Mouse (Mus musculus): Measurements from ENCODE around the gene Klhdc7a.

The Klhdc7a gene

DNA sequence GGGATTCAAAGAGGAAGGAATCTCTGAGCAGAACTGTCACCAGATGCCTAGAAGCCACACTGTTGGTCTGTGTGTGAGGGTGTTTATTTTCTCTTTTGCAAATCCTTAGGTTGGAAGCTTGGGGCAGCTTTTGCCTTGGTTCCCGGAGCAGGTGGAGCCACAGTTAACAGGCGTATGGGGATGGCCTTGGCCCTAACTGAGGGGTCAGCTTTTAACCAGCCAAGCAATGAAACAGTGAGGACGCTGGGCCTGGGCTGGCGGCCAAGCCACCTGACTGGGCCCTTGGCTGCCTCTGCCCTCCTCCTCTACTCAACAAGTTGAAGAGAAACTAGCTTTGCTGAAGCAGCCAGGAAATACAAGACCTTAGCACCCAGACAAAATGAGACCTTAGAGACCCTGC is at the start of gene Klhdc7a:
Klhdc7a (minus strand) TSS at position 105 of the 400 bp plus-strand sequence.
- DNase-seq (ENCODE audit: low read depth, low spot score): no peak

DNA sequence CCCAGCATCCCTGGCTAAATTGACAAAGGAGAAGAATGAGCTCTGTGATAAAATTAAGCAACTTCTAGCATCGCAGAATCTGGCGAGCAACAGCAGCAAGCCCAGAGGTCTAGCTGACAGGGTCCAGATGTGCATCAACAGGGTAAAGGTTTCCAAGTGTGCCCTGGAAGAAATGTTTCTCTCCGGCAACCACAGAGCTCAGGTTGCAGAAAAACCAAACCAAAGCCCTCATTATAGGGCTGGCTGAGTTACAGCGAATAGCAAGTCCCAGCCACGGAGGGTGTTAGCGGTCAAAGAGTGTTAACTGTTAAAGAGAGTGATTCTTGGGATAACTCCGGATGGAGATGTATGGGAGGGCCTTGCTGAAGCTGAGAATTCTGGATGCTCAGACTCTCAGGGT is 48.1 kb upstream of the Klhdc7a start:
- no peak for DNase-seq (ENCODE audit: low read depth, low spot score)

DNA sequence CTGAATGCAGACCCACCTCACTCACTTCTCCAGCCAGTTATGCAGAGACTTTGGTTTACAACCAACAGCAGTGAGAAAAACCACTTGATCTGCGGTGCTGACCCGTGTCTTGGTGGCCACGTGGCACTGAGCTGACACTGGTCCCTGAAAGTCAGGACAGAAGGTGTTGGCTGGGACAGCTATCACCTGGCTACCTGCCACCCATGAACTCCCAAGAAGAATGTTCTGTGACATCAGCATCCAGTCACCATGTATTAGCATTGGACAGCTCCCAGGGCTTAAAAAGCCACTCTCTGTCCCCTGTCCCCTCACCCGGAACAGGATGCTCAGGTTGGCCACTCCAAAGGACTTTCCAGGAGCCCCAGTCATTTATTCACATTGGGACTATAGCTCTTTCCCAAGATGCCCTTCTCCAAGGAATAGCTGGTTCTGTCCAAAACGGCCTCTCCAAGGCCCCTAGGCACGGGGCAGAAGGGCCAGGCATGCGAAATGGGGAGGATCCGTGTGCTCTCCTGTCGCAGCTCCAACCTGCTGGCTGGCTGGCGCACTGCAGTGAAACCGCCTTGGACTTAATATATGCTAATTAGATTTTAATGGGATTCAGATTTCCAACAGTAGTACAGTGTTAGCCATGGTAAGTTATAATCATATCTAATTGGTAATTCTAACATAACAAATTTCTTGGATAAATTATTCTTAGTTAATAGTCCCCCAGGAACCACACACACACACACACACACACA is 43.1 kb upstream of the Klhdc7a start:
- peak; percentile 38 for DNase-seq (ENCODE audit: low read depth, low spot score)

DNA sequence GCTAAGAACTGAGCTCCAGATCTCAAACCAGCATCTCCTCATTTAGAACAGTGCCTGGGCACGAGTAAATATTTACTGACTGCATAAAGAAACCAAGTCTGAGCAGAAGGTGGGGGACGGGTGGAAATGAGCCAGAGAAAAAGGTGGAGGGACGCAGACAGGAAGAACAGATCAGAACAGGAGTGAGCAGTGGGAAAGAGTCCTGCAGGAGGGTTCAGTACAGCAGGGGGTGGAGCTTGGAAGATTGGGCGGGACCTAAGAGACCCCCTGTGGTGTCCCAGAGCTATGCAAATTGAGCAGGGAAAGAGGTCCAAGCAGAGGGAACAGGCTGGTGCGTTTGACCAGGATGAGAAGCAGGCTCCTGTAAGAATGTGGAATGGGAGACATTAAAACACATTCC is 37.1 kb upstream of the Klhdc7a start:
- DNase-seq (ENCODE audit: low read depth, low spot score): peak; percentile 93

DNA sequence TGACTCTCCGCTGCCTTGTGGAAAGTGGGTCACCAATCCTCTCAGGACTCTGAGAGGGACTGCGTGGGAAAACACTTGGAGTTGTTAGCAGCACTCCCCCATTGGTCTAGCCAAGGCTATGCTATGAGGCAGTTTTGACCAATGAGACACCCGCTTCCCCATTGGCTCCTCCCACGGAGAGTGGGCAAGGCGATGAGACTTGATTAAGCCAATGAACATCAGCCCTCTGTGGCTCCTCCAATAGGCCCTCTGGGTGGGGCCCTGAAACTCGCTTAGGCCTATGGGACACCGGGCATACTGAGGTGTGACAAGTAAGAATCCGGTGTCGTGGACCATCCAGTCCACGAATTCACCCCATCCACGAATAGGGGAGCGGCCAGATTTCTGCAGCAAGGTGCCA is 36.3 kb upstream of the Klhdc7a start:
- DNase-seq (ENCODE audit: low read depth, low spot score): peak; percentile 97

DNA sequence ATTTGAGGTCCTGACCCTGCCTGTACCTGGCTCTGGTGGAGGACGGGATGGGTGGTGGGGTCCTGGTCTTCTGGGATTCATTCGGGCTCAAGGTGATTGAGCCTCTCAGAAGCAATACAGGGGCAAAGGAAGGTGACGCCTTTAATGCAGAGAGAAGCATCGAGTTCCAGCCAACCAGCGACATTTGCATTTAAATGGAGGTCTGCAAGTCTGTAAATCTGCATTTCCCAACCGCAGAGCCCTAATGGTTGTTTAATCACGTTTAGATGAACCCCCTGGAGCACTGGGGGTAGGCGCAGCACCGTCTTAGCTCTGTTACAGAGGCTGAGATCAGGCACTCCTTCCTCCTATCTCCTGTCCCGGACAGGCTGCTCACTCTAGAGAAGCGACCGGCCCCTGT is 34.2 kb upstream of the Klhdc7a start:
- DNase-seq (ENCODE audit: low read depth, low spot score): peak; percentile 83

DNA sequence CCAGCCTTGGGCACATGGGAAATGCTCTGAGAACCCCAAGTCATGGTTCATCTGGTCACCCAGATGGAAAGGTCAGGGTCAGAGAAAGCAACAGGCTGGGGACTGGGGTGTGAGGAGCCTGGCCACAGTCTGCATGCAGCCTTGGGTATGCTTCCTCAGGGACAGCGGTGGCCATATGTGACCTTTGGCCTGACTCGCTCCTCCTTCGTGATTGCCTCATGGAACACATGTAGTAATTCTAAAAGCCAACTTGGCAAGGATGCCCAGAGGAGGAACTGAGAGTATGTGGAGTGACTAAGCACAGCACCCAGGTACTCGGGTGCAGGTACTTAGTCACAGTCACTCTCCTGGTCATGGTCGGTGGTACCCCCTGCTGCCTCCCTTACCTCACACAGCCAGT is 33.1 kb upstream of the Klhdc7a start:
- no peak for DNase-seq (ENCODE audit: low read depth, low spot score)

DNA sequence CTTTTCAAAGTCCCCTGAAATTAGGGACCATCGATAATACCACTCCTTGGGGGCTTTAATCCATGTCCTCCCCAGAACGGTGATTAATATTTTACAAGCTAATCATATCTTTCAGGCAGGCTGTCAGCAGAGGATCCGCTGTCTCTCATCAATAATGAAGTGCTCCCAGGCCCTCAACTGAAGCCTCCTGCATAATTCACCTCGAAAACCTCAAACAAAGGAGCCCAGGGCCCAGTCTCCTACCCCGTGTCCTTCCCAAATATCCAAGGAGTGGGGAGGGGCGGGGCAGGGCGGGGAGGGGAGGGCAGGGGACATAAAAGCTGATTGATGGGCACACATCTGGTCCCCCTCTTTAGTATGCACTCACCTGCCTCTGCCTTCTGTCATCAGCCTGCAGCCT is 31.2 kb upstream of the Klhdc7a start:
- no peak for DNase-seq (ENCODE audit: low read depth, low spot score)

DNA sequence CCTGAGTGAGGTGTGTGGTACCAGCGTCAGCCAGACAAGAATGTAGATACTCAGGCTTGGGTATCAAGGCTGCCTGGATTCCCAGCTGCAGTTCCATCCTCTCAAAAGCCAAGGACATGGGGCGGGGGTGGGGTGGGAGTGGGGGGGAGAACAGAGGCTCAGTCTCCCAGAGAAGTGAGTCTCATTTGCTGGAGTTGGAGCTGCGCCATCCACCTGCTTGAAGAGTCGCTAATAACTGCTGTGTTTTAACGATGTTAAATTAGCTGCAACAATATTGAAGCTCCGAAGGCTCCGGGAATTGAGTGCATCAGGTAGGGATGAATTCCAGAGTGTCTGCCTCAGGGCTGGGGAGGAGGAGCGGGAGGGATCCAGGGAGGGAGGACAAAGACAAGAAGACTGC is 27.8 kb upstream of the Klhdc7a start:
- DNase-seq (ENCODE audit: low read depth, low spot score): no peak

DNA sequence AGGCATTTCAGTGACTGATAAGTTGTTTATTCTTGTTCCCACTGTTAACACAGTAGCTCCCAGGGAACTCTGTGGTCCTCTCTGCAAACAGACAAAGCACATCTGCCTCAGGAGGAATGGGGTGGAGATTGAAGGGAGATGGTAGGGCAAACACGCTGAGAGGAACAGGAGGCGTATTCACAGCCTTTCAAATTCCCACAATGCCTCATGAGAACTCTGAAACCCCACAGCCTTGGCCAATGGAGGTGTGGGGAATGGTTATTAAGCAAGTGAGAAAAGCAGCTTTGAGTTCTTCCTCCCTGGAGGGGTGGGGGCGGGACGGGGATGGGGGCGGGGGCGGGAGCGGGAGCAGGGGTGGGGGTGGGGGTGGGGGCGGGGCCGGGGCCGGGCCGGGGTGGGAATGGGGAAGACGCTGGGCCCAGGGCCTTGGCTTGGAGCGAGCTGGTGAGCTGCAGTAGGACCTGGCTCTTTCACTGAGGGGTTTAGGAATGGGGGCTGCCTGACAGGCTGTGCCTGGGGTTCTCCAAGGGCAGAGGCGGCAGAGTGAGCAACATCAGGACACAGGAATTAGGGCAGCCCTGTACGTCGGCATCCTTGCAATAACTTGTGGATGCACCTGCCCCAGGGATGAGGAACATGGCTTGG is 25.4 kb upstream of the Klhdc7a start:
- DNase-seq (ENCODE audit: low read depth, low spot score): peak; percentile 68

DNA sequence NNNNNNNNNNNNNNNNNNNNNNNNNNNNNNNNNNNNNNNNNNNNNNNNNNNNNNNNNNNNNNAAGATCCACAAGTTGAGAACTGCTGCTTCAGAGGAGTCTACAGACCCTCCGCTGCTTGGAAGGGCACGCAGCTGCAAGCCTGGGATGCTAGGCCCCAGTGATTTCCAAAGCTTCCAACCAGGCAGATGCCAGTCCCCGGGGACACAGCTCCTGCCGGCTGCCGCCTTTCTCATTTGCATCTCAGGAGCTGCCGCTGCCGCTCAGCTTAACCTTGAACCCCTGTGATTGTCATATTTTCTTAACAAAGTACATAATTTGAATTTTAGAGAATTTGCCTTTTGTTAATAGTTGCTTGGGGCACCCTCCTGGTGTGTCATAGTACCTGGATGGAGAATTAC is 19.1 kb upstream of the Klhdc7a start:
- DNase-seq (ENCODE audit: low read depth, low spot score): no peak

DNA sequence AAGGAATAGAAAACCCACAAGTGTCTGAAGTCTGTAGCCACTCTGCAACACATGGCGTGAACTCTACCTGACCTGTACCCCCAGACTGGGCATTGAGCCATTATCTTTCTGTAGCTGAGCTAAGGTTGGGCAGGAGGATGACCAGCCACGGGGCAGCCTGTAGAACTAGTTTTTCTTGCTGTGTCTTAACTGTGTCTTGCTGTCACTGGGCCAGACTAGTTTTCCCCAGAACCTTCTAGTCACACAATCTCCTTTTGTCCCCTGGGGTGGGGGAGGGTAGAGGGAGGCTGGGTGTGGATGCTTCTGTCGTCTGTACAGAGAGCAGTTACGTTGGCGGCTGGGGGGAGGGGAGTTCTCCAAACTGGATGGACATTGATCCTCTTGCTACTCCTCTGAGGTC is 10.9 kb upstream of the Klhdc7a start:
- DNase-seq (ENCODE audit: low read depth, low spot score): peak; percentile 97

DNA sequence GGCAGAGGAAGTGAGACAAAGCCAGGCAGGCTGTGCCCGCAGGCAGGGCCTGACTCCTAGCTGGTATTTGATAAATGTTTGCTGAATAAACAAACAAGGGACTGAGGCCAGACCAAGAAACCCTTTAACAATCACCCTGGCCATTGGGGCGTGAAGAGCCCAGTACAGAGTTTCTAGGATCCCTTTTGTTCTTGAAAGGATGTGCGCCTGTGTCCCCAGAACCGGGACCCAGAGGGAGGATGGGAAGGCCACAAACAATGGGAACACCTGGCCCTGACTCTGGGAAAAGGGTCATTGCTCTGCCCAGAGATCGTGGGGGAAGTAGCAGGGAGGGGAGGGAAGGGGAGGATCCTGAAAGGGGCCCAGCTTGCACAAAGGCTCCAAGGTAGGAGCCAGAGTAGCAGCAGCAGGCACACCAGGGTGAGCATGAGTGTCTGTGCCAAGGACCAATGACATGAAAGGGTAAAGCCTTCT is 9.5 kb upstream of the Klhdc7a start:
- DNase-seq (ENCODE audit: low read depth, low spot score): peak; percentile 84

DNA sequence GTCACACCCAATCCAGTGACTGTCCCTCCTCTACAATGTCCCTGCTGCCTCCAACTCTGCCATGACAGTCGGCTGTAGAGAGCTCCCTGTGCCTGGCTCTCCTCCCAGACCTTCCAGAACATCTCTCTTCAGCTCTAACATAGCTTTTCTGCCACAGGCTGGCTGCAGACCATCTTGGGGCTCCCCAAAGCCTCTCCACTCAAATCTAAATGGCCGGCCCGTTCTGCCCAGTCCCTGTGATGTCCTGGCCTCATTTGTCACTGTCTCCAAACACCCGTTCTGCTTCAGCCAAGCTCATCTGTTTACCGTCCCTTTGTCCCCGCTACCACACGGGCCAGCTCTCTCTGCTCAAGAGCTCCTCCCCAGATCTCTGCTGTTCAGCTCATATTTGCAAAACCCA is 6.7 kb upstream of the Klhdc7a start:
- DNase-seq (ENCODE audit: low read depth, low spot score): no peak

DNA sequence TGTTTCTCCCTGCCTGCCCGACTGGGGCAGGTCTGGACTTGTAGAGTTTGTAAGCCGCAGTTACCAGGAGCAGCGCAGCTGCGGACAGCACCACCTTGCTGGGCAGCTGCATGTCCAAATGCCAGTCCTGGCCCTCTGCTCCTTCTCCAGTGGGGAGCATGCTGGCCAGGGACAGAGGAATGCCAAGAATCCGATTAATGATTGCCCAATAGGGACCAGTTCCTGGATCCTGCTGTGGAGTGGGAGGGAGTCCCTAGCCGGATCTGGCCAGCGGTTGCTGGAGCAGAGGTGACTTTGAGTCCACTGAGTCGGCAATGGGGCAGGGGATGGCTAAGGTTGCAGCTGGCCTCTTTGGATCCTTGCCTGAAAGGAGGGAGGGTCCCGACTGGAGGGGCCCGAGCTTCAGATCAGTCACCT is 343 bp downstream of the Klhdc7a start:
- peak; percentile 91 for DNase-seq (ENCODE audit: low read depth, low spot score)

DNA sequence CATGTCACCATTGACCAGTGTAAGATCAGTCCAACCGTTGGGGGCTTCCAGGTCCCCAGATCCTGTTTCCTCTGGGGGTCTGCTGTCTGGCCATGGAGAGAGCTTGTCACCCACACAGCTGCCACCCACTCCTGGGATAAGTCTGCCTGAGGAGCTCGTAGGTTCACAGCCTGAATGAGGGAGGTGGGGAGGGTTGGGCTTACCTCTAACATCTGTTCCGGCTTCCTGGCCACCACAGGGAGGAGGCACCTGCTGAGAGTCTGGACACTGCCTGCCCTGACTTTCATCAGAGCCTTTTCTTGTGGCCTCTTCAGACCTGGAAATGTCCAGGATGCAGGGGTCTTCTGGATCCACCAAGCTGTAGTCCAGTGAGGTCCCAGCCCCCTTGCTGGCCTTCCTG is 845 bp downstream of the Klhdc7a start:
- DNase-seq (ENCODE audit: low read depth, low spot score): no peak

DNA sequence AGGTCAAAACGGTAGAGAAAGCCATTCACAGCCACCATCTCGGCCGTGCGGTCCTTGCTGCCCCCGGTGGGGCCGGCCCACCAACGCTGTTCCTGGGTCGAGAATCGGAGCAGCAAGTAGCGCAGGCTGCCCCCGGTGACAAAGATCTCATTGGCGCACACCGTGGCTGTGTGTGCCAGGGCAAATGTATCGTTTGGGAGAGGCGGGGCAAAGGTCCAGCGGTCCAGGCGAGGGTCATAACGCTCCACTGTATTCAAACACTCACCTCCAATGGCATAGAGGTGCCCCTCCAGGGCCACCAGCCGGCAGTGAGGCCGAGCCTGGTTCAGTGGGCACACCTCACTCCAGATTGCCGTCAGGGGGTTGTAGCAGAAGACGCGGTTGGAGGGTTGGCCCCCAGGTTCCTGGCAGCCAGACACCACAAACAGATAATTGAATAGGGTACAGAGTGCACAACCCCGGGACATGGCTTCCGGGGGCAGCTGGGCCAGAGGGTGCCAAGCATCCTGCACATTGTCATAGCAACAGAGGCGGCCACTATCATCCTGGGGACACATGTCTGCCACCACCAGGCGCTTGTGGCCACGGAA is 2.1 kb downstream of the Klhdc7a start:
- DNase-seq (ENCODE audit: low read depth, low spot score): no peak

DNA sequence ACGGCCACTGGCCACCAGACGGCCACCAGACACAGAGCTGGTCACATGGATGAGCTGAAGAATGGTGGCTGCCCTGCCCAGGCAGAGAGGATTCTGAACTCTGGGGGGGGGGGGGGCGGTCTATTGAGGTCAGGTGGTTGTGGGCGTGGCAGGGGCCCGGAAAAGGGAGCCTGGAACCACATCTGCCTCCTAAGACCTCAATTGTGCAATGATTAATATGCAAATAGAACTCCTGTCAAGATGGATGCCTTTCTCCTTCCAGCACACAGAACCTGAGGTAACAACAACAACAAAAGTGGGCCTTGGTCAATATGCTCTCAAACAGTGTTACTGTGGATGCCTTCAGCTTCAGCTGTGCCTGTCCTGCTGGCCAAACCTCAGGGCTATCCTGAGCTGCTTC is 3.4 kb downstream of the Klhdc7a start:
- DNase-seq (ENCODE audit: low read depth, low spot score): peak; percentile 62

DNA sequence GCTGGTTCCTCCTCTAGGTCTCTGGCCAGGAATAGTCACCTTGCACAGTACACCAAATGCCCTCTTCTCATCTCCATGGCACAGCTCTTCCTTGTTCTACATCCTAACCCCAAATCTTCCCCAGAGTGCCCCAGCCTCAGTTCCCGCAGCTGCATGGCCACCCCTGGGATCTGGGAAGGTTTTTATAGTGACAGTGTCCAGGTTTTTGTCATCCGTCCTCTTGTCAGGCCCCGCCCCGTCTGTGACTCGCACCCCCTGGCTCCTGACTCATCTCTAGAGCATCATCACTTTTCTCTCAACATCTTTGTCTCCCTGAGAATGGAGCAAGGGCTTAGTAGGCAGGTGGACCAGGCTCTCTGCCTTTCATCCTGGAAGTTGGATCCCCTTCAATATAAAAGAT is 3.9 kb downstream of the Klhdc7a start:
- DNase-seq (ENCODE audit: low read depth, low spot score): no peak

DNA sequence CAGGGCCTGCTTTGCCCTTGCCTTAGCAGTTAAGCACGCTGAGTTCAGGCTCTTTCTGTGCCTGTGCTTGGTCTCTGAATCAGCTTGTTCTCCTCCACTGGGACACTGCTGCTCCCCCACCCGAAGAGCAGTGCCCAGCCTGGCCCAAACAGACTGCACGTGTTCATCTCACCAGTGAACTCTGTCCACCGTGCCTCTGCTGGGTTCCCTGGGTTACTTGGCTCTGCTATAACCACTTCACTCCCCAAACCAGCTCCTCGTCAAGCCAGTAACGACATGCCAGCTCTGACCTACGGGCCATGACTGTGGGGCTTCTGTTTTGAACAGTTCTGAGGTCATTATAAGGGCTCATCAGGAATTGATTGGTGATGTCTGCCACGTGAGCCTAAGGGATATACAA is 4.8 kb downstream of the Klhdc7a start:
- DNase-seq (ENCODE audit: low read depth, low spot score): no peak

DNA sequence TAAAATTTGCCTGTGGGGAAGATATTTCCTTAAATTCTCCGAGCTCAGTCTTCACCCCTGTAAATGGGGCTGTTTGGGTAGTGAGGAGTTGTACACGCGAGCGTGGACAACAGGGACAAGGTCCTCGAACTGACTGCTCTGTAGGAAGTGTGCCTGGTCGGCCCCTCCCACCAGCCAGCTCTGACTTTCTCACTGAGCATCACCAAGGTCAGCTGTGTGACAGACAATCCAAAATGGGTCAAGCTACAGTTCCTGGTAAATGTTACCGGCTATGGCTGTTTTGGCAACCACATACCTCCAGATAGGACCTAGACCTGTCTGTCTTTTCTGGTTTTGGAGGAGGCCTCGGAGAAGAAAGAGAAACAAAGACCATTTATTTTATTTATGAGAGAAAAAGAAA is 6.0 kb downstream of the Klhdc7a start:
- no peak for DNase-seq (ENCODE audit: low read depth, low spot score)

DNA sequence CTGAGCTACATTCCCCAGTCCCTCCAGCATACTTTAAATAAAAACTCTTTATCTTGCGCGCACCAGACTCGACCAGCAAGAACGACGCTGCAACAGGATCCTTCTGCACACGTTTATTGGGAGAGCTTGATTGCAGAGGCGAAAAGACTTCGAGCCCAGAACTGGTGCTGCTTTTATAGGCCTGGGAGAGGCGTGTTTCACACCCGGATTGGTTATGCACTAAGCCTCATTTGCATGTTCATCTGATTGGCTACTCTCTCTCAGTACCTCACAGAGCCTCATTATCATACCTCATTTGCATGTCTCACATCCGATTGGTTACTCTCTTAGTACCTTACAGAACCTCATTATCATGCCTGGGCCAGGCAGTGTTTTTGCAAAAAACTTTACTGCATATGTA is 6.5 kb downstream of the Klhdc7a start:
- DNase-seq (ENCODE audit: low read depth, low spot score): peak; percentile 66

DNA sequence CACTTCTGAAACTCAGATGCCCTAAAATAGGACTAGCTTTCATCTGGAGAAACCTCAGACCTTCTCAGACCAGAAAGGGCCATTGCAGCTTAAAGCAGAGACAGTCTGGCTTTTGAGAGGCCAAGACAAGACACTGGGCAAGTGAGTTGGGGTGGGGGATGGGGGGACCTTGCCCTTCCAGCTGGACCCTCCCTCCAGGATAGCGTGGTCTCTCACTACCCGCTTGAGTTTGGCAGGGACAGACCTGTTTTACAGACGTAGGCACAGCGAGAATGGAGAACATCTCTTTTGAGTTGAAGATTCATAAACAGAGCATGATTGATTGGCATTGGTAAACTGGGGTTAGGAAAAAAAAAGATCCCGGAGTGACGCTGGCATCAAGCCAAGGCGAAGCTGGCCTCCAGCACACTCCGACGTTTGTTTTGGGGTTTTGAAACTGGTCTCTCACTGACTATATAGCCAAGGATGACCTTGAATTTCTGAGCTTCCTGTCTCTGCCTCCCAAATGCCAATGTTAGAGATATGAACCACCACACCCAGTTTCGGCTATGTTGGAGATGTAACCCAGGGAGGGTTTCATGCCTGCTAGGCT is 7.0 kb downstream of the Klhdc7a start:
- no peak for DNase-seq (ENCODE audit: low read depth, low spot score)

Measured in ZHBTc4 (cell line).